Mouse (Mus musculus): ENCODE data around the gene Strc. TPM values are rescaled to one million over a fixed set of nuclear protein-coding genes. Genes with fewer than 3 reads are reported as not detected.

Gene Strc
- polyA plus RNA-seq, 1 experiment: 0.47 TPM

DNA sequence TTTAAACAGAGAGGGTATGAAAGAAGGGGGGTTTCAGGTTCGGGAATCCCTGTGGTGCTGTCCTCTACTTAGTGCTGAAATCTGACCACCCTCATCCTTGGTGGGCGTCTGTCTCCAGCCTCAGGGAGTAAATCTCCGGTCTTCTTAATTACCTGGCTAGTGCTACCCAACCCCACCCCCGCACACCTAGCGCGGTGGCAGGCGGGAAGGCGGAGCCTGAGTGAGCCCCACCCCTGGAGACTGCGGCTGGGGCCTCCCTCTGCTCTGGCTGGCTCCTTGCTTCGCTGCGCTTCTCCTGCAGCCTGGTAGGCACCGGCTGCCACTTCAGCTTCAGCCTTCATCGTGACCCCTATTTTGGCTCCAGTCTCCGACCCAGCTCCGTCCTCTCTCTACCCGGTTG is 28.6 kb downstream of the Strc start:
- Histone ChIP-seq H3K27me3 (ENCODE audit: control insufficient read depth, insufficient read depth, low read length) (peaks cover 5% of the 10 kb centered on the region; the same call in 1 of the 2 replicates), H3K36me3 (ENCODE audit: control insufficient read depth, insufficient read depth, low read length) (no peaks in the 10 kb centered on the region), H3K27ac (ENCODE audit: control insufficient read depth, insufficient read depth, low read length) (no peak overlapping the region), H3K4me1 (replicated peaks; ENCODE audit: control insufficient read depth, insufficient read depth, low read length) (peaks cover 8% of the 10 kb centered on the region; the same call in 1 of the 2 replicates), H3K4me3 (ENCODE audit: control insufficient read depth, insufficient read depth, low read length) (no peak overlapping the region)
- WGBS: 4% methylated on average over 16 of the region's 16 CpGs
- TF ChIP-seq POLR2A (IDR thresholded peaks at IDR 0.05; ENCODE audit: control insufficient read depth, extremely low read depth, insufficient read depth, low read length, poor library complexity) (no peak), CTCF (IDR thresholded peaks at IDR 0.05; ENCODE audit: borderline replicate concordance, control insufficient read depth, extremely low read depth, insufficient read depth, low read length, poor library complexity) (no peak)
- peak; percentile 31 for DNase-seq

DNA sequence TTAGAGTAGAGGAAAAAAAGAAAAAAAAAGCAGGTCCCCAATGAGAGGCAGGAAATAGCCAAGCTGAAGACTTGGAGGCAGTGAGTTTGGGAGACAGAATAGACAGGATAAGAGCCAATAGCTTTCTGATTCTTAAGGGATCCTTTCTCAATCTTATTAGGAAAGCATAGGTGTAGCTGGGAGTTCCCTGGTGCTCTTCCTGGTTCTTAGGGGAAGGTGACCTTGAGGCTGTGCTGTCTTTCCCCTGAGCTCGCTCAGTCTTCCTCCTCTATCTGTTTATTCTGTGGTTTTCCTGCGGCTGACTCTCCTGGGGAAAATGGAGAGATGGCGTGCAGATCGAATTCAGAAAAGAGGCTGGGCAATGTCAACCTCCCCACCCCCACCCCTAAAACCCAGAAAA is 29.0 kb downstream of the Strc start:
- H3K4me3 ChIP-seq (ENCODE audit: control insufficient read depth, insufficient read depth, low read length): no peak overlapping the region

DNA sequence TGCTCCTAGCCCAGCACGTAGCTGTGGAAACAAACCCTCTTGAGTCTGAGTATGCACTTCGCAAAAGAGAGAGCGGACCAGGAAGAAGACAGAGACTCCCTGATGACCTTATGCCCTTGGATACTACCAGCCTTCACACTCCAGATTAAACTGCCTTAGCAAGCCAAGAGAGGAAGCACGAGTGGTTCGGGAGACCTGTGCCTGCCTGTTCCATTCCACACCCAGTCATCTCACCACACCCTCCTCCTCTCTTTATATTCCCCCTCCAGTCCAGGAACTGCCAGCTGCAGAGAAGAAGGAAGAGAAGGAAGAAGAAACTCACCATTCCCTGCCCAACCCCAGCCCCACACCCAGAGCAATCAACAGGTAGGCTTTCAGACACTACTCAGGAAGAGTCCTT is 29.5 kb downstream of the Strc start, which contains the start of gene Ckmt1:
Ckmt1 (plus strand) TSS at position 221 of the 400 bp plus-strand sequence.
- WGBS: 69% methylated on average over 5 of the region's 5 CpGs
- DNase-seq: no peak
- Histone ChIP-seq H3K4me3 (ENCODE audit: control insufficient read depth, insufficient read depth, low read length) (no peak within 1 kb of the TSS), H3K36me3 (ENCODE audit: control insufficient read depth, insufficient read depth, low read length) (no peaks in the 10 kb centered on the region), H3K27ac (ENCODE audit: control insufficient read depth, insufficient read depth, low read length) (no peak within 1 kb of the TSS), H3K4me1 (replicated peaks; ENCODE audit: control insufficient read depth, insufficient read depth, low read length) (peaks cover 8% of the 10 kb centered on the region; the same call in 1 of the 2 replicates), H3K27me3 (ENCODE audit: control insufficient read depth, insufficient read depth, low read length) (peaks cover 5% of the 10 kb centered on the region; the same call in 1 of the 2 replicates)
- no peak for TF ChIP-seq CTCF (IDR thresholded peaks at IDR 0.05; ENCODE audit: borderline replicate concordance, control insufficient read depth, extremely low read depth, insufficient read depth, low read length, poor library complexity)
- no peak for TF ChIP-seq POLR2A (IDR thresholded peaks at IDR 0.05; ENCODE audit: control insufficient read depth, extremely low read depth, insufficient read depth, low read length, poor library complexity)

More for the DNA sequence above, 29.0 kb downstream of the Strc start:
- no peak for TF ChIP-seq POLR2A (IDR thresholded peaks at IDR 0.05; ENCODE audit: control insufficient read depth, extremely low read depth, insufficient read depth, low read length, poor library complexity)
- no peak for TF ChIP-seq CTCF (IDR thresholded peaks at IDR 0.05; ENCODE audit: borderline replicate concordance, control insufficient read depth, extremely low read depth, insufficient read depth, low read length, poor library complexity)
- DNase-seq: no peak
- Histone ChIP-seq H3K27me3 (ENCODE audit: control insufficient read depth, insufficient read depth, low read length) (peaks cover 5% of the 10 kb centered on the region; the same call in 1 of the 2 replicates), H3K36me3 (ENCODE audit: control insufficient read depth, insufficient read depth, low read length) (no peaks in the 10 kb centered on the region), H3K4me1 (replicated peaks; ENCODE audit: control insufficient read depth, insufficient read depth, low read length) (peaks cover 8% of the 10 kb centered on the region; the same call in 1 of the 2 replicates), H3K27ac (ENCODE audit: control insufficient read depth, insufficient read depth, low read length) (no peak overlapping the region)
- WGBS: 3% methylated on average over 4 of the region's 4 CpGs

DNA sequence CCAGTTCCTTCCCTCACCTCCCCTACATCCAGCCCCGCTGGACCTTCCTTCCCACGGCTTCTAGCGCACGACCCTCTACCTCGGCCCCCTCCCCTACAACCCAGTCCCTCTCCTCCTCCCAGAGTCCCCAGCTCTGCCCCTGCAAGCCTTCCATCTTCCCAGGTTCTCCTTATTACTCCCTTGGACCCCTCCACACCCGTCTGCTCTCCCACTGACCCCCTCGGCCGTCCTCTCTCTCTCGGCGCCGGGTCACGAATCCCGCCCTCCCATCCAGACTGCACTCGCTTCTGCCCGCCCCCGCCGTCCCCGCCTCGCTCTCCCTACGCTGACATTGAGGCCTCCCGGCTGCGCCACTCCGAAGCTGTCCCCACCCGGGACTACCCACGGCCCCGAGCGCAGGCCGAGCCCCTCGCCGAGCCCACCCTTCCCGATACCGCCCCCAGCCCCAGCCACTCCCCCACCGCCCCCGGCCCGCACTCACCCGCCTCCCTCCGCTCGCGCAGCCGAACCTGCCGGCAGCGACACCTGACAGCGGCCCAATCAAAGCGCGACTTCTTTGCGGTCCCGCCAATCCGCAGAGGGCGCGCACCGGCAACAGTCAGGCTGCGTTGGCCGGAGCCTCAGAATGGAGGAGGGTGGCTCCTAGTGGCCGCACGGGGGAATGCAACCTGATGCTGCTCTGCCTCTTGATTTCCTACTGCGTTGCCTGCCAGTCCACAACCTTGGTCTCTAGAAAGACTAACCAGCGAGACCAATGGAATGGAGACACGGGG is 32.0 kb downstream of the Strc start, which contains the start of gene Ppip5k1:
Ppip5k1 (minus strand) TSS at position 577 of the 773 bp plus-strand sequence.
- 1% methylated on average over 57 of the region's 58 CpGs for WGBS
- Histone ChIP-seq H3K27ac (ENCODE audit: control insufficient read depth, insufficient read depth, low read length) (no peak within 1 kb of the TSS), H3K27me3 (ENCODE audit: control insufficient read depth, insufficient read depth, low read length) (peaks cover 4% of the 10 kb centered on the region; the same call in 1 of the 2 replicates), H3K4me1 (replicated peaks; ENCODE audit: control insufficient read depth, insufficient read depth, low read length) (peaks cover 8% of the 10 kb centered on the region; the same call in 1 of the 2 replicates), H3K36me3 (ENCODE audit: control insufficient read depth, insufficient read depth, low read length) (no peaks in the 10 kb centered on the region), H3K4me3 (ENCODE audit: control insufficient read depth, insufficient read depth, low read length) (peak within 1 kb of the TSS; percentile 58)
- DNase-seq: peak; percentile 97
- TF ChIP-seq POLR2A (IDR thresholded peaks at IDR 0.05; ENCODE audit: control insufficient read depth, extremely low read depth, insufficient read depth, low read length, poor library complexity) (peak; percentile 47; the same call in 1 of the 2 replicates), CTCF (IDR thresholded peaks at IDR 0.05; ENCODE audit: borderline replicate concordance, control insufficient read depth, extremely low read depth, insufficient read depth, low read length, poor library complexity) (peak; percentile 95)

DNA sequence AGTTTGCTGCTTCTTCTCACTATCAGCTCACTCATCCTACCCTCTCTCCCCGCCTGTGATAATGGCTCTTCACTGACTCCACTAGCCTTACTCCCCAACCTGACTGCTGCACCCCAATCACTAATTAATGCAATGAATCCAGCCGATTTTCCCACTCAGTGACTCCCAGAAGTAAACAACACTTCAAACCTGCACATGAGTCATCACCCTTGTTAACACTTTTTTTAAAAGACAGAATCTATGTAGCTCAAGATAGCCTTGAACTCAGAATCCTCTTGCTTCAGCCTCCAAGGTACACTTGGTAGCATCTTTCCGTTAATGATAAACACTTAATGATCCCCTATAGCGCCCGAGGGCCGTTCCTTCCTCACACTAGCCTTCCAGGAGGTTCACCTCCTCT is 32.6 kb downstream of the Strc start:
- Histone ChIP-seq H3K27ac (ENCODE audit: control insufficient read depth, insufficient read depth, low read length) (no peak overlapping the region), H3K36me3 (ENCODE audit: control insufficient read depth, insufficient read depth, low read length) (no peaks in the 10 kb centered on the region), H3K4me1 (replicated peaks; ENCODE audit: control insufficient read depth, insufficient read depth, low read length) (peaks cover 8% of the 10 kb centered on the region; the same call in 1 of the 2 replicates), H3K4me3 (ENCODE audit: control insufficient read depth, insufficient read depth, low read length) (peak overlapping the region; percentile 58), H3K27me3 (ENCODE audit: control insufficient read depth, insufficient read depth, low read length) (peaks cover 2% of the 10 kb centered on the region; the same call in 1 of the 2 replicates)
- TF ChIP-seq CTCF (IDR thresholded peaks at IDR 0.05; ENCODE audit: borderline replicate concordance, control insufficient read depth, extremely low read depth, insufficient read depth, low read length, poor library complexity): no peak
- TF ChIP-seq POLR2A (IDR thresholded peaks at IDR 0.05; ENCODE audit: control insufficient read depth, extremely low read depth, insufficient read depth, low read length, poor library complexity): no peak
- WGBS: 8% methylated on average over 6 of the region's 6 CpGs
- DNase-seq: no peak

DNA sequence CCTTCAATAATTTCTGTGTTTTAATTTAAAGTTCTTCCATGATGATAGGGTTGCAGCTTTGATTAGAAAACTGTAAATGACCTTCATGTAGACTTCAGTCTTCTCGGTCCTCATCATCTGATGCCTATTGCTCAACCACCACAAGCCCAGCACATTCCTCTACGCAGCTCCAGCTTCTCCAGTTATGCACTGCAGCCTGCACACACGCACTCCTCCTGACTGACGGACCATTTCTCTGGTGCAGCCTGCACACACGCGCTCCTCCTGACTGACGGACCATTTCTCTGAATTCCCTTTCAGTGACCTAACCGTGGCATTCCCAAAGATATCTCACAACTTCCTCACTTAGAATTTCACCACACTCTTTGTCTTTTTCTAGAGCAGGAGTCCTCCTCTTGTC is 33.8 kb downstream of the Strc start:
- peaks cover 5% of the 10 kb centered on the region; the same call in 1 of the 2 replicates for H3K36me3 ChIP-seq (ENCODE audit: control insufficient read depth, insufficient read depth, low read length)
- H3K4me3 ChIP-seq (ENCODE audit: control insufficient read depth, insufficient read depth, low read length): no peak overlapping the region
- H3K27ac ChIP-seq (ENCODE audit: control insufficient read depth, insufficient read depth, low read length): no peak overlapping the region
- H3K4me1 ChIP-seq (replicated peaks; ENCODE audit: control insufficient read depth, insufficient read depth, low read length): peaks cover 2% of the 10 kb centered on the region; the same call in 1 of the 2 replicates
- no peak for DNase-seq
- TF ChIP-seq POLR2A (IDR thresholded peaks at IDR 0.05; ENCODE audit: control insufficient read depth, extremely low read depth, insufficient read depth, low read length, poor library complexity) (no peak), CTCF (IDR thresholded peaks at IDR 0.05; ENCODE audit: borderline replicate concordance, control insufficient read depth, extremely low read depth, insufficient read depth, low read length, poor library complexity) (no peak)
- no peaks in the 10 kb centered on the region for H3K27me3 ChIP-seq (ENCODE audit: control insufficient read depth, insufficient read depth, low read length)
- 90% methylated on average over 8 of the region's 8 CpGs for WGBS
